Mouse (Mus musculus): ENCODE measurements around the gene Gng2. TPM values are rescaled to one million over a fixed set of nuclear protein-coding genes. Genes with fewer than 3 reads are reported as not detected.

The Gng2 gene
- 52.1 and 55.7 TPM in 2 replicates for polyA plus RNA-seq (2015; fragmentation: Nextera tagmentation; extraction: Ambion mirVana)

GRCm38 (mm10) chr14:19977271-19978024 lies at the start of gene Gng2:
Gene Gng2, minus strand, starts transcription at chr14:19977627.
- Histone ChIP-seq H3K4me3 (replicated peaks) (peak within 1 kb of the TSS; percentile 43), H3K27ac (peak within 1 kb of the TSS; percentile 86), H3K4me2 (replicated peaks) (peak within 1 kb of the TSS; percentile 78), H3K9ac (peak within 1 kb of the TSS; percentile 56), H3K9me3 (no peaks in the 10 kb centered on the region), H3K27me3 (replicated peaks) (no peaks in the 10 kb centered on the region), H3K36me3 (no peaks in the 10 kb centered on the region), H3K4me1 (replicated peaks) (peaks cover 11% of the 10 kb centered on the region)
- 13% methylated on average over 15 of the region's 15 CpGs for WGBS
- ATAC-seq, result peak; percentile 71

GRCm38 (mm10) chr14:20024888-20025719 lies 47.7 kb upstream of the Gng2 start:
- Histone ChIP-seq H3K4me2 (replicated peaks) (no peak overlapping the region), H3K27me3 (replicated peaks) (no peaks in the 10 kb centered on the region), H3K27ac (no peak overlapping the region), H3K9me3 (no peaks in the 10 kb centered on the region), H3K36me3 (no peaks in the 10 kb centered on the region), H3K9ac (no peak overlapping the region), H3K4me3 (replicated peaks) (no peak overlapping the region), H3K4me1 (replicated peaks) (no peaks in the 10 kb centered on the region)
- no peak for ATAC-seq
- WGBS, result 57% methylated on average over 6 of the region's 6 CpGs

- H3K4me2 ChIP-seq (replicated peaks), result no peak overlapping the region
- H3K4me3 ChIP-seq (replicated peaks), result no peak overlapping the region
- H3K27ac ChIP-seq, result no peak overlapping the region
- no peaks in the 10 kb centered on the region for H3K36me3 ChIP-seq
- no peaks in the 10 kb centered on the region for H3K4me1 ChIP-seq (replicated peaks)
- ATAC-seq, result no peak
- no peaks in the 10 kb centered on the region for H3K9me3 ChIP-seq
- H3K27me3 ChIP-seq (replicated peaks), result no peaks in the 10 kb centered on the region
- H3K9ac ChIP-seq, result no peak overlapping the region
- 95% methylated on average over 2 of the region's 2 CpGs for WGBS
These were observed 46.5 kb upstream of the Gng2 start for GRCm38 (mm10) chr14:20023939-20024338.

- no peak for ATAC-seq
These were observed 42.1 kb upstream of the Gng2 start for GRCm38 (mm10) chr14:20019486-20019885.

GRCm38 (mm10) chr14:20012506-20013275 lies 35.3 kb upstream of the Gng2 start:
- Histone ChIP-seq H3K36me3 (no peaks in the 10 kb centered on the region), H3K9ac (no peak overlapping the region), H3K27me3 (replicated peaks) (no peaks in the 10 kb centered on the region), H3K4me2 (replicated peaks) (no peak overlapping the region), H3K4me1 (replicated peaks) (no peaks in the 10 kb centered on the region), H3K9me3 (no peaks in the 10 kb centered on the region), H3K27ac (no peak overlapping the region), H3K4me3 (replicated peaks) (no peak overlapping the region)
- WGBS, result 65% methylated on average over 9 of the region's 9 CpGs
- ATAC-seq, result no peak

More at GRCm38 (mm10) chr14:20019486-20019885, 42.1 kb upstream of the Gng2 start:
- H3K4me2 ChIP-seq (replicated peaks), result no peak overlapping the region
- H3K9ac ChIP-seq, result no peak overlapping the region
- no peaks in the 10 kb centered on the region for H3K36me3 ChIP-seq
- H3K9me3 ChIP-seq, result no peaks in the 10 kb centered on the region
- no peaks in the 10 kb centered on the region for H3K4me1 ChIP-seq (replicated peaks)
- H3K27ac ChIP-seq, result no peak overlapping the region
- 72% methylated on average over 3 of the region's 3 CpGs for WGBS
- H3K27me3 ChIP-seq (replicated peaks), result no peaks in the 10 kb centered on the region
- no peak overlapping the region for H3K4me3 ChIP-seq (replicated peaks)

- Histone ChIP-seq H3K9me3 (no peaks in the 10 kb centered on the region), H3K4me3 (replicated peaks) (no peak overlapping the region), H3K27me3 (replicated peaks) (no peaks in the 10 kb centered on the region), H3K4me1 (replicated peaks) (0 out of 2 replicates have a peak, but pooled peaks cover 2% of the 10 kb centered on the region), H3K9ac (no peak overlapping the region), H3K27ac (no peak overlapping the region), H3K4me2 (replicated peaks) (no peak overlapping the region), H3K36me3 (no peaks in the 10 kb centered on the region)
- no peak for ATAC-seq
- WGBS, result 69% methylated on average over 3 of the region's 3 CpGs
These were observed 30.0 kb upstream of the Gng2 start for GRCm38 (mm10) chr14:20007446-20007845.

GRCm38 (mm10) chr14:20004777-20005289 lies 27.4 kb upstream of the Gng2 start:
- H3K27ac ChIP-seq, result no peak overlapping the region
- no peaks in the 10 kb centered on the region for H3K27me3 ChIP-seq (replicated peaks)
- ATAC-seq, result no peak
- 0 out of 2 replicates have a peak, but pooled peaks cover 2% of the 10 kb centered on the region for H3K4me1 ChIP-seq (replicated peaks)
- H3K9me3 ChIP-seq, result no peaks in the 10 kb centered on the region
- no peak overlapping the region for H3K9ac ChIP-seq
- no peak overlapping the region for H3K4me3 ChIP-seq (replicated peaks)
- H3K36me3 ChIP-seq, result no peaks in the 10 kb centered on the region
- H3K4me2 ChIP-seq (replicated peaks), result no peak overlapping the region

- no peak overlapping the region for H3K27ac ChIP-seq
These were observed 19.4 kb upstream of the Gng2 start for GRCm38 (mm10) chr14:19996853-19997252.

GRCm38 (mm10) chr14:19995943-19996342 lies 18.5 kb upstream of the Gng2 start:
- Histone ChIP-seq H3K27ac (no peak overlapping the region), H3K9me3 (no peaks in the 10 kb centered on the region), H3K4me1 (replicated peaks) (no peaks in the 10 kb centered on the region), H3K36me3 (no peaks in the 10 kb centered on the region), H3K9ac (no peak overlapping the region), H3K4me2 (replicated peaks) (no peak overlapping the region), H3K27me3 (replicated peaks) (no peaks in the 10 kb centered on the region), H3K4me3 (replicated peaks) (no peak overlapping the region)
- 75% methylated on average over 4 of the region's 4 CpGs for WGBS
- ATAC-seq, result no peak

More at GRCm38 (mm10) chr14:19996853-19997252, 19.4 kb upstream of the Gng2 start:
- no peaks in the 10 kb centered on the region for H3K36me3 ChIP-seq
- H3K9me3 ChIP-seq, result no peaks in the 10 kb centered on the region
- no peak overlapping the region for H3K4me3 ChIP-seq (replicated peaks)
- H3K9ac ChIP-seq, result no peak overlapping the region
- 90% methylated on average over 5 of the region's 5 CpGs for WGBS
- H3K27me3 ChIP-seq (replicated peaks), result no peaks in the 10 kb centered on the region
- no peak for ATAC-seq
- no peak overlapping the region for H3K4me2 ChIP-seq (replicated peaks)
- H3K4me1 ChIP-seq (replicated peaks), result no peaks in the 10 kb centered on the region

- Histone ChIP-seq H3K4me2 (replicated peaks) (no peak overlapping the region), H3K27me3 (replicated peaks) (no peaks in the 10 kb centered on the region), H3K9ac (no peak overlapping the region), H3K4me1 (replicated peaks) (no peaks in the 10 kb centered on the region), H3K4me3 (replicated peaks) (no peak overlapping the region), H3K27ac (no peak overlapping the region), H3K9me3 (no peaks in the 10 kb centered on the region), H3K36me3 (no peaks in the 10 kb centered on the region)
- 64% methylated on average over 5 of the region's 5 CpGs for WGBS
- no peak for ATAC-seq
These were observed 16.6 kb upstream of the Gng2 start for GRCm38 (mm10) chr14:19994068-19994467.

- Histone ChIP-seq H3K4me3 (replicated peaks) (no peak overlapping the region), H3K36me3 (no peaks in the 10 kb centered on the region), H3K9me3 (no peaks in the 10 kb centered on the region), H3K4me2 (replicated peaks) (no peak overlapping the region), H3K27me3 (replicated peaks) (no peaks in the 10 kb centered on the region), H3K9ac (no peak overlapping the region), H3K4me1 (replicated peaks) (no peaks in the 10 kb centered on the region), H3K27ac (no peak overlapping the region)
- no peak for ATAC-seq
- WGBS, result 78% methylated on average over 3 of the region's 3 CpGs
These were observed 16.1 kb upstream of the Gng2 start for GRCm38 (mm10) chr14:19993570-19993883.
